Mouse (Mus musculus) thymus, adult 2 months (tissue): ENCODE data around the gene Six1. TPM values are rescaled to one million over a fixed set of nuclear protein-coding genes. Genes with fewer than 3 reads are reported as not detected.
"Not testable (repeated sequence)": the region's sequence is repeated elsewhere in the genome, so short reads cannot be mapped to it uniquely, and the experiment has no call there.

Experiments
- DNase-seq: peaks from one replicate; pipeline ENCODE4 v3.0.0; 2021
- H3K27ac ChIP-seq: fragments of 200-500 bp; 2 replicates; pipeline ENCODE4 v1.5.1; 2012; ENCODE audit warnings: low read length, control low read depth; ENCODE audit not compliant: control insufficient read depth, insufficient read depth
- H3K27me3 ChIP-seq: fragments of 200-500 bp; 2 replicates; pipeline ENCODE4 v1.6.1; 2012; ENCODE audit warnings: mild to moderate bottlenecking, low read length, moderate library complexity, mixed read lengths; ENCODE audit not compliant: control insufficient read depth, insufficient read depth
- H3K36me3 ChIP-seq: fragments of 200-500 bp; 2 replicates; pipeline ENCODE4 v1.6.1; 2012; ENCODE audit warnings: mild to moderate bottlenecking, low read length, moderate library complexity; ENCODE audit not compliant: control insufficient read depth, insufficient read depth
- H3K4me1 ChIP-seq: fragments of 200-500 bp; replicated peaks from 2 replicates; pipeline ENCODE4 v1.6.1; 2012; ENCODE audit warnings: low read length; ENCODE audit not compliant: control insufficient read depth, insufficient read depth
- H3K4me3 ChIP-seq: fragments of 200-500 bp; 2 replicates; pipeline ENCODE4 v1.5.1; 2012; ENCODE audit warnings: mild to moderate bottlenecking, low read length, control low read depth, moderate library complexity; ENCODE audit not compliant: control insufficient read depth, insufficient read depth
- CTCF ChIP-seq: fragments of 200-500 bp; IDR thresholded peaks from 2 replicates; pipeline ENCODE4 v1.5.1; 2012; ENCODE audit warnings: mild to moderate bottlenecking, control low read depth, low read length, moderate library complexity, borderline replicate concordance; ENCODE audit not compliant: control insufficient read depth, poor library complexity, insufficient read depth; ENCODE audit errors: extremely low read depth
- POLR2A ChIP-seq: fragments of 200-500 bp; IDR thresholded peaks from 2 replicates; pipeline ENCODE4 v1.6.1; 2012; ENCODE audit warnings: mild to moderate bottlenecking, low read length, control low read depth, moderate library complexity; ENCODE audit not compliant: control insufficient read depth, poor library complexity, insufficient read depth; ENCODE audit errors: extremely low read depth
- WGBS: fragments of 180-500 bp; shearing (Covaris S2); methylation state at CpG from one replicate; pipeline ENCODE4 v1.1.7; 2018; 5-methylcytosine and 5-hydroxymethylcytosine counted together
- polyA plus RNA-seq: library from polyadenylated mRNA; depleted of rRNA; stranded (reverse); fragments of >200 nt; gene quantifications from 2 replicates; pipeline ENCODE4 v1.2.3, GENCODE M21; 2012

Gene Six1
- polyA plus RNA-seq, 1 experiment, result 13.9 TPM

GRCm38 (mm10) chr12:73018838-73019237 is 34.8 kb downstream of the Six1 start:
- 43% methylated on average over 4 of the region's 4 CpGs for WGBS
- no peak for DNase-seq

GRCm38 (mm10) chr12:73016171-73016570 is 37.5 kb downstream of the Six1 start:
- TF ChIP-seq POLR2A, result no peak
- no peak for TF ChIP-seq CTCF
- no peak for DNase-seq
- Histone ChIP-seq H3K27me3 (no peaks in the 10 kb centered on the region), H3K4me3 (no peak overlapping the region), H3K27ac (no peak overlapping the region), H3K4me1 (peaks cover 9% of the 10 kb centered on the region), H3K36me3 (no peaks in the 10 kb centered on the region)
- 56% methylated on average over 4 of the region's 4 CpGs for WGBS

More at GRCm38 (mm10) chr12:73018838-73019237, 34.8 kb downstream of the Six1 start:
- Histone ChIP-seq H3K27me3 (no peaks in the 10 kb centered on the region), H3K4me3 (no peak overlapping the region), H3K27ac (no peak overlapping the region), H3K4me1 (peaks cover 9% of the 10 kb centered on the region), H3K36me3 (no peaks in the 10 kb centered on the region)
- TF ChIP-seq CTCF (no peak), POLR2A (no peak)

- peaks cover 9% of the 10 kb centered on the region for H3K4me1 ChIP-seq
- H3K27ac ChIP-seq, result no peak overlapping the region
- TF ChIP-seq POLR2A (no peak), CTCF (no peak)
- peak; percentile 37 for DNase-seq
- H3K4me3 ChIP-seq, result no peak overlapping the region
- no peaks in the 10 kb centered on the region for H3K27me3 ChIP-seq
- 5% methylated on average over 4 of the region's 4 CpGs for WGBS
- no peaks in the 10 kb centered on the region for H3K36me3 ChIP-seq
These were observed 39.4 kb downstream of the Six1 start for GRCm38 (mm10) chr12:73014311-73014710.

DNA sequence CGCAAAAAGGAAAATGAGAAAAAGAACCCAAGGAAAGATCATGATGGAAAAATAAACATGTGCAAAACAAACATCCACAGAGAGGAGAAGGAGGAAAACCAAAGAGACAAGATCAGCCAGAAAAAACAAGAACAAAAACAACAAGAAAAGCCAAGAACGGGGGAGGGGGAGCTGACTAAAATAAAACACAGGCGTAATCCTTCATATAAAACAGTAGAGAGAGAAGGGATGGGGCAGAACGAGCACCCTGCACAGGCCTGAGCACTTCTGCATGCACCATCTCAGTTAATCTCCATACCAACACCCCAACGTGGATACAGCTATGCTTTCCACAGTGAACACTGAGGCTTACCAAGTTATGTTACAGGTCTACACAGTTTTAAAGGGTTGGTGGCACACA is 40.9 kb downstream of the Six1 start:
- no peak overlapping the region for H3K27ac ChIP-seq
- H3K36me3 ChIP-seq, result no peaks in the 10 kb centered on the region
- no peaks in the 10 kb centered on the region for H3K27me3 ChIP-seq
- peaks cover 9% of the 10 kb centered on the region for H3K4me1 ChIP-seq
- H3K4me3 ChIP-seq, result no peak overlapping the region
- TF ChIP-seq POLR2A, result no peak
- TF ChIP-seq CTCF, result no peak
- 88% methylated on average over 5 of the region's 5 CpGs for WGBS
- no peak for DNase-seq

DNA sequence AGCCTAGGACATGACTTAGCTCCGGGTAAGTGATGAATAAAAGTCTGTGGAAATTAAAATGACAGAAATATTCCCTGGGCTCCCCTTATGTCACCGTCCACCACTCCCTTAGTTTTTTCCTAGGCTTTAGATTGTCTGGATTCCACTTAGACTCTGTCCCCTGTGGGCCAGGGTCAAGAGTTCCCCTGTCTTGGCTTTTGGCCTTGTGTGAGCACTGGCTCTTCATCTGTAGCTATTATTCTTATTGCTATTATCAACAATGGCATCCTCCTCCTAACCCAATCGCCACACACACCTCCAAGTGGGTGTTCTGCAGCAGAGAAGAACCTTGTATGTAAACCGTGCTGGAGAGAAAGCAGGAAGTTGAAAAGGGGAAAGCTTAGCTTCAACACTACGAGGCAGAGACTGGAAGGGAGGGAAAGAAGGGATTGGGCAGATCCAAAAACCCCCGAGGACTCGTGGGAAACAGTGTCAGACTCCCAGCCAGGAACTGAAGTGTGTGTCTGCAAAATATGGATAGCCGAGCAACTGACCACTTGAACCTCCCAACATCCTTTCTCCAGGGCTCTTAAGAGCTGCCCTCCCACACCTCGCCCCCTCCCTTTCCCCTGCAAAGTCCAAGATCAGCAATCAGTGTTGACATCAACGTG is 41.4 kb downstream of the Six1 start:
- H3K4me1 ChIP-seq, result peaks cover 9% of the 10 kb centered on the region
- no peaks in the 10 kb centered on the region for H3K36me3 ChIP-seq
- no peaks in the 10 kb centered on the region for H3K27me3 ChIP-seq
- DNase-seq, result no peak
- 59% methylated on average over 10 of the region's 10 CpGs for WGBS
- H3K4me3 ChIP-seq, result no peak overlapping the region
- TF ChIP-seq POLR2A (no peak), CTCF (no peak)
- no peak overlapping the region for H3K27ac ChIP-seq

DNA sequence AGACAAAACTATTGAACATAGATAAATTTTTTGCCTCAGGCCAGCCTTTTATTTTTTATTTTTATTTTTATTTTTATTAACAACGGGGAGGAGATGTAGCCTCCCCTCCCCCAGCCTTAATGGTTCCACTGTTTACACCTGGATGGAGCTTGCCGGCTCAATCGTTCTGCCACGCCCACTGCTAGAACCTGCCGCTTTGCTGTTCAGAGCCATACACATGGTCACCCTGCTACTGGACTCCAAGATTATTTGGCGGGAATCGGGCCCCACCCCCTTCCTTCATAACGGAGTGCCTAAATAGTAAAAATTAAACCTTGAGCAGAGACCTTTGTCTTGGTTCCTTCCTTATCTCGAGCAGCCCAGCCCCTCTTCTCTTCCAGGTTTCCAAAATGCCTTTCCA is 50.8 kb downstream of the Six1 start:
- not testable (repeated sequence) for DNase-seq, H3K4me3 ChIP-seq, H3K27me3 ChIP-seq, H3K36me3 ChIP-seq, H3K27ac ChIP-seq, H3K4me1 ChIP-seq
- WGBS, result 52% methylated on average over 9 of the region's 9 CpGs

- not testable (repeated sequence) for H3K36me3 ChIP-seq, H3K27ac ChIP-seq, H3K4me3 ChIP-seq, H3K4me1 ChIP-seq, H3K27me3 ChIP-seq
- peak; percentile 35 for DNase-seq
- 79% methylated on average over 17 of the region's 17 CpGs for WGBS
These were observed 51.4 kb downstream of the Six1 start for GRCm38 (mm10) chr12:73002281-73002680.
